Mouse (Mus musculus) brain, embryonic 14.5 days (tissue): Measurements from ENCODE around the gene Pacsin2.

ENCODE experiments used
- CTCF ChIP-seq: fragments of 200-500 bp; IDR thresholded peaks from 2 replicates; pipeline ENCODE4 v1.5.1; 2012; ENCODE audit warnings: inconsistent platforms, mild to moderate bottlenecking, moderate library complexity, borderline replicate concordance; ENCODE audit not compliant: insufficient read depth, insufficient read length; ENCODE audit errors: extremely low read depth
- POLR2A ChIP-seq: fragments of 200-500 bp; IDR thresholded peaks from 2 replicates; pipeline ENCODE4 v1.6.1; 2012; ENCODE audit warnings: mild to moderate bottlenecking, inconsistent platforms, borderline replicate concordance; ENCODE audit not compliant: poor library complexity, insufficient read depth, insufficient read length, severe bottlenecking; ENCODE audit errors: extremely low read depth

GRCm38 (mm10) chr15:83410270-83410669 is 54.1 kb downstream of the Pacsin2 start:
- TF ChIP-seq CTCF (no peak), POLR2A (no peak)
